Mouse (Mus musculus) brain, embryonic 14.5 days (tissue): ENCODE data around the gene Dtx2. TPM values are rescaled to one million over a fixed set of nuclear protein-coding genes. Genes with fewer than 3 reads are reported as not detected.

ENCODE experiments used
- DNase-seq: peaks from one replicate; pipeline ENCODE4 v3.0.0-alpha.2; 2011; ENCODE audit warnings: low read depth
- CTCF ChIP-seq: fragments of 200-500 bp; IDR thresholded peaks from 2 replicates; pipeline ENCODE4 v1.5.1; 2012; ENCODE audit warnings: inconsistent platforms, mild to moderate bottlenecking, moderate library complexity, borderline replicate concordance; ENCODE audit not compliant: insufficient read depth, insufficient read length; ENCODE audit errors: extremely low read depth
- POLR2A ChIP-seq: fragments of 200-500 bp; IDR thresholded peaks from 2 replicates; pipeline ENCODE4 v1.6.1; 2012; ENCODE audit warnings: mild to moderate bottlenecking, inconsistent platforms, borderline replicate concordance; ENCODE audit not compliant: poor library complexity, insufficient read depth, insufficient read length, severe bottlenecking; ENCODE audit errors: extremely low read depth
- polyA plus RNA-seq: library from polyadenylated mRNA; depleted of rRNA; stranded (reverse); fragments of >200 nt; gene quantifications from 2 replicates; pipeline ENCODE4 v1.2.3, GENCODE M21; 2012

Gene Dtx2
- polyA plus RNA-seq, 1 experiment = 26.7 TPM

DNA sequence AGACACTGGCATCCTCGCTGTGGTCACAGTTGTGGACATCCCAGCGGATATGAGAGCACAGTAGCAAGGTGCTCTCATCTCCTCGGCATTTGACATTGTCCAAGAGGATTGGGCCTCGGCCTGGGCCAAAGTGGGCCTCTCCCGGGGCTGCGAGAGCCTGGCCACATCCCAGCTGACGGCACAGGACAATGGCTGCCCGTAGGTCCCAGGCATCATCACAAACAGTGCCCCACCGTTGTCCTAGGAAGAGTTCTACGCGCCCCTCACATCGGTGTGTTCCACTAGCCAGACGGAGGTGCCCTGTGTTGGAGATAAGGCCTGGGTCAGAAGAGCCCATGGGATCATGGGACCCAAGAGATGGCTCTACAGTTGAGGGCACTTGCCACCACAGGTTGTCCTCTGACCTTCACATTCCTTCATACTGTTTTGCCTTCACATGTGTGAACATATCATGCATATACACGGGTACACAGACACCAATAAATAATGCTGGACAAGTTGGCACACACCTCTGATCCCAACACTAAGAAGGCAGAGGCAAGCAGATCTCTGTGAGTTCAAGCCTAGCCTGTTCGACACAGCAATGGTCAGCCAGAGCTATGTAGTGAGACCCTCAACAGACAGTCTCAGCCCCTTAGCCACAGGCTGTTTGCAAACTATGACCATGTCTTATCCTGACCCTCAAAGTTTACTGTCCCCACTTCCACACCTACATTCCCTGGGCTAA is 33.5 kb upstream of the Dtx2 start:
- DNase-seq = no peak
- TF ChIP-seq CTCF (no peak), POLR2A (no peak)

DNA sequence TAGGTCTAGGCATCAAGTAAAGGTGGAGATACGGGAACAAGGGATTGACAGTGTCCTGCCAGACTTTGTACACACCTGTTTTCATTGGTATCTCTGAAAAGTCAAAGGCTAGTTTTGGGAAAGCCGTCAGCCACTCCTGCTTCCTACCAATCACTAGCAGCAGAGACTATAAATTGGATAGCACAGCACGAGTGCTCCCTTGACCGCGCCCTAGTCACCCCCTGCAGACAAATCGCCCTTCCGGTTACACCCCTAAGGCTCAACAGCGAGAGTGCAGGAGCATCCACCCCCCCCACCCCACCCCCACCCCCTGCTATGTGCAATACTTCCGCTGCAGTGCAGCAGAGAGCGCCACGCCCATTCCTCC is 32.5 kb upstream of the Dtx2 start:
- DNase-seq = no peak

DNA sequence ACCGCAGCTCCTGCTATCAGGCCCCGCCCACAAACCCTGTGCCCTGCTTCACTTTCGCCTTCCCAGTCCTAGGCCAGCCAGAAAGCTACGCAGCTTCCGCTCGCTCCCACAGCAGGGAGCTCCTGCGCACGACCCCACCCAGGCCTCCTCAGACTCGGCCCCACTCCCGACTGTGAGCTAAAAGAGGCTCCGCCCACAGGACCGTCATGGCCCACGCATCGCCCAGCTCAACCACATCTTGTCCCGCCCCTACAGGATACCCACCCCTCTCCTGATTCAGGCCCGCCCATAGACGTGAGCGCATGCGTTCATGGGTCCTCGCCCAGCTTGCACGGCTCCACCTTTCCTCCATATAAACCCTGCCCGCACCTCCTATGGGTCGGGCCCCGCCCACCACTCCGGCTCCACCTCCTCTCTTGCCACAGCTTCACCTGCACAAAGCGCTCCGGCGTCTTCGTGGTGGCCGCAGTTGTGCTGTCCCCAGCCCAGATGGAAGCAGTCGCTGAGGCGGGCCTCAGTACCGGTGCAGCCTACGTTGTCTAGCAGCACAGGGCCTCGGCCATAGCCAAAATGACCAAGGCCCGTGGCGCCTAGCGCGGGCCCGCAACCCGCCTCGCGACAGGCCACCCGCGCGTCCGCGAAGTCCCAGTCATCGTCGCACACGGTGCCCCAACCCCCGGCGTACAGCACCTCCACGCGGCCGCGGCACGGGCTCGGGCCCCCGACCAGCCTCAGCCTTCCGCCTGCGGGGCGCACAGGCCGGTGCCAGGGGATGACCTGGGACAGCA is 31.9 kb upstream of the Dtx2 start:
- peak; percentile 53; the same call in 1 of the 2 replicates for TF ChIP-seq POLR2A
- TF ChIP-seq CTCF = no peak
- peak; percentile 100 for DNase-seq

More for the DNA sequence above, 32.5 kb upstream of the Dtx2 start:
- TF ChIP-seq CTCF (no peak), POLR2A (no peak)

DNA sequence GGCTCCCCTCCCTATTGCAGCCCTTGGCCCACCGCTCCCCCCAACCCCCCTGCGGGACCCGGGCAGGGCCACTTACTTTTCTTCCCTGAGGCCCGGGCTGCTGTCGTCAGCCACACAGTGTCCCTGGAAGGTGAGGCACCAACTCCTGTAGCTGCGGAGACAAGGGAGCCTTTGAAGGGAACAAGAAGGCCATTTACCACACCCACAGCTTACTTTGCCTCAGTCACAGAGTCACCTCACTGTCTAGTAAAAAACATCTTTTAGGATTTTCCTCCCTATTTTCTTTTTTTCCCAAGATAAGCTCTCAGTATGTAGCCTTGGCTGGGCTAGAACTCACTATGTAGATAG is 31.3 kb upstream of the Dtx2 start:
- DNase-seq = no peak
- no peak for TF ChIP-seq CTCF
- no peak for TF ChIP-seq POLR2A

DNA sequence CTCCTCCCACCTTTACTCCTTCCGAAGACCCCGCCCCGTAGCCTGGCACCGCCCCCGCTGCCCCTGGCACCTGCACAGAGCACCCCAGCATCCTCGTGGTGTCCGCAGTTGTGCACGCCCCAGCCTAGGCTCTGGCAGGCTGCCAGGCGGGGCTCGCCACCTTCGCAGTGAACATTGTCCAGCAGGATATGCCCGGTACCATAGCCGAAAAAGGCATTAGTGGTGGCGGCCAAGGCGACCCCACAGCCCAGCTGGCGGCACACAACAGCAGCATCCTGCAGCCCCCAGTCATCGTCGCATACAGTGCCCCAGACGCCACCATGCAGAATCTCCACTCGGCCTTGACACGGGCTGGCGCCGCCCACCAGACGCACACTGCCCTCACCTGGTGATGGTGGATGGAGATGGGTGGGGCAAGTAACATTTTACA is 29.1 kb upstream of the Dtx2 start:
- peak; percentile 15 for DNase-seq
- TF ChIP-seq CTCF = no peak
- no peak for TF ChIP-seq POLR2A

DNA sequence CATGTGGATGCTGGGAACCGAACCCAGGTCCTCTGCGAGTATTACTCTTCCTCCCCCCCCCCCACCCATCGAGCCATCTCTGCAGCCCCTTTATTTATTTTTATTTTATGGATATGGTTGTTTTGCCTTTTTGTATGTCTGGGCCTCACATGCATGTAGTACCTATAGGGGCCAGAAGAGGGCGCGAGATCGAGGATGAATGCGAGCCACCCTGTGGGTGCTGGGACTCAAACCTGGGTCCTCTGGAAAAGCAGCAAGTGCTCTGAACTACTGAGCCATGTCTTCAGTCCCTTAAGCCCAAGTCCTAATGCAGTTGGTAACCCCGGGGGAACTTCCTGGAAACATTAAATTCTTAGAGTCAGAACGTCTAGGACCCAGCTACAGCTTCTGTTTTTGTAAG is 27.7 kb upstream of the Dtx2 start:
- TF ChIP-seq CTCF = peak; percentile 40; the same call in 1 of the 2 replicates
- no peak for TF ChIP-seq POLR2A
- no peak for DNase-seq

DNA sequence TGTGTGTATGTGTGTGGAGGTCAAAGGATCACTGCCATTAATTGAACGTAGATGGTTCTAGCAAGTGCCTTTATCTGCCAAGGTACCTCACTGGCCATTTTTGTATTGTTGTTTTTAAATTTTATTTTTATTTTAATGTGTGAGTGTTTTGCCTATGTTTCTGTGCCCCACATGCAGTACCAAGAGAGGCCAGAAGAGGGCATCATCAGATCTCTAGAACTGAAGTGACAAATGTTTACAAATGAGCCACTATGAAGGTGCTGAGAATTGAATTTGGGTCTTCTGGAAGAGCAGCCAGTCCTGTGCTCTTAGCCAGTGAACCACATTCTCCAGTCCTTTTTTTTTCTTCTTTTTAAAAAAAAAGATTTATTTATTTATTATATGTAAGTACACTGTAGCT is 25.8 kb upstream of the Dtx2 start:
- TF ChIP-seq CTCF (peak; percentile 55; the same call in 1 of the 2 replicates), POLR2A (no peak)
- peak; percentile 33 for DNase-seq

DNA sequence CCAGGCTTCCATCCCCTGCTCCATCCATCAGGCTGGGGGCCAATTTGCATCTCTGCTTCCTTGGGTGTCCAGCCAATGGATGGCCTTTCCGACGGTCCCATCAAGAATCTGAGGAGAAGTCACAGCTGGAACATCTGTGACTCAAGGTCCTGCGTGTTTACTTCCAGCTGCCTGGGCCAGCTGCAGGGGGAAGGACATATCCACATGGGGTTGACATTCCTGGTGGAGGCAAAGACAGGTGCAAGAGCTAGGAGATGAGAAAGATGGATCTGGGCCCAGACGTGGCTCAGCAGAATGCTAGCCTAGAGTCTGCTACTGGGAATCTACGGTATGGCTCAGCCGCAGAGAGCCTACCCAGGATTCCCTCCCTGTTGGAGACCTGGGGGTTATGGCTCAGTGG is 24.4 kb upstream of the Dtx2 start:
- TF ChIP-seq CTCF (no peak), POLR2A (no peak)
- no peak for DNase-seq

DNA sequence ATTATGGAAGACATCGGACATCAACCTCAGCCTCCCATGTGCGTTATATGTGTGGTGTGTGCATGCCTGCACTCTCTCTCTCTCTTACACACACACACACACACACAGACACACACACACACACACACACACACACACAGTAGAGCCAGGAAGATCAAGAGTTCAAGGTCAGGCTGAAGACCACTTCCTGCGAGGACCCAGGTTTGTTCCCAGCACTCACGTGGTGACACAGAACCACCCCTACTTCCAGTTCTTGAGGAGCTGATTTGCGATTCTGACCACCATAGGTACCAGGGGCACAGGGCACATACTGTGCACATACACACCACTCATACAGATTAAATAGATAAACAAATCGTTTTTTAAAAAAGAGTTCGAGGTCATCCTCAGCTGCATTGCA is 22.7 kb upstream of the Dtx2 start:
- DNase-seq = no peak
- no peak for TF ChIP-seq CTCF
- no peak for TF ChIP-seq POLR2A

DNA sequence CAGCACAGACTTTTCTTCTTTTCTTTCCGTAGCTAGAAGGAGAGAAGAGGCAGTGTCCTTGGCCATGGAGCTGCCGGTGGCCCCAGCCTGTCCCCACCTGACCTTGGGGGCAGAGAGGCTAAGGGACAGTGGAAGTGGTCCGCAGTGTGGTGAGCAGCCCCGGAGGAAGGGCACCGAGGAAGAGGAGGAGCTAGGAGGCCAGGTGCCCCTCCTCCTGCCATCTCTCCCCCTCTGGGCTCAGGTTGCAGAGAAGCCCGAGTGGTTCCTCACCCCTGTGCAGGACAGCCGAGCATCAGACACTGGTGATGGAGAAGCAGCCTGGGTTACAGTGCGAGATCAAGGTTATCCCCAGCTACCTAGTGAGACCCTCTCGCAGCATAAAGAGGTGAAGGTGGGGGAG is 20.2 kb upstream of the Dtx2 start, which contains the start of gene Ssc4d:
TSS of gene Ssc4d (minus strand) at position 167 of the 400 bp plus-strand sequence.
- DNase-seq = no peak
- TF ChIP-seq POLR2A (no peak), CTCF (no peak)

DNA sequence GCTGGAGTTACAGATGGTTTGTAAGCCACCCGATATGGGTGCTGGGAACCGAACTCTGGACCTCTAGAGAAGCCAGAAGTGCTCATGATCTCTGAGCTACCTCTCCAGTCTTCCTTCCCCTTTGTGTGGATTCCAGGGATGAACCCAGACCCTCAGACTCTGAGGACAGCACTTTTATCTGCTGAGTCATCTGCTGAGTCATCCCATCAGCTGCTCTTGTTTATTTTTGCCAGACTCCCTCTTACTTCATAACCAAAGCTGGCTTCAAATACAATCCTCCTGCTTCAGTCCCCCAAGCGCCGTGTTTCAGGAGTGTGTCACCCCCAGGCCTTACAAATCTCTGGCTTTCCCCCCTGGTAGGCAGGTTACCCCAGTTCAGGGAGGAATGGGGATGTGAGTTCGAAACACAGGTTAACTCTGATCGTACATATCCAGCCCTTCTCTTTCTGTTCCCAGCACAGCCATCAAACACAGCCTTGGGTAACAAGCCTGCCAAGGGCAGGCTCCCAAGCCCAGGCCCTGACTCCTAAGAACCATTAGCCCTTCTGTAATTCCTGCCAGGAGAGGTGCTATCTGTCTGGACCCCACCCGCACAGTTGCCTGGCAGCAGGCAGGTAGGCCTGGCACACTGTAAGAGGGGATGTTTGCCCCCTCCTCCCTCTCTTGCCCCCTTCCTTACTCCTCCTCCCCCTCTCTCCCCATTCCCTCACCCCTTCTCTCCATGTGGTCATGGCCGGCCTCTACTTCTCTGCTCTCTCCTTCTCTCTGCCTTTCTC is 18.5 kb upstream of the Dtx2 start:
- TF ChIP-seq POLR2A (no peak), CTCF (no peak)
- no peak for DNase-seq
